Mouse (Mus musculus): Measurements from ENCODE around the gene Zbed5. TPM values are rescaled to one million over a fixed set of nuclear protein-coding genes. Genes with fewer than 3 reads are reported as not detected.
A peak's percentile ranks its signal among the peaks of the same experiment; 100 is the strongest.

Gene Zbed5
- total and polyA plus RNA-seq, 3 experiments: 4.5 to 6.4 (median 4.9) TPM

GRCm38 (mm10) chr5:129907775-129908174, 12.3 kb downstream of the Zbed5 start:
- Histone ChIP-seq H3K27ac (ENCODE audit: insufficient read depth, low read depth) (no peak overlapping the region), H3K4me2 (ENCODE audit: insufficient read depth, low read depth, poor library complexity, severe bottlenecking) (peak overlapping the region; percentile 76), H3K36me3 (replicated peaks in 1 of 2; ENCODE audit: control insufficient read depth in 1 of 2, insufficient read depth in 1 of 2, low read length in 1 of 2) (peaks cover 2 to 6% of the 10 kb centered on the region in 2 experiments), H3K27me3 (replicated peaks) (peaks cover 20% of the 10 kb centered on the region), H3K4me3 (replicated peaks in 1 of 3; ENCODE audit: low read depth in 2 of 3, low read length in 2 of 3, poor library complexity in 1 of 3) (peak overlapping the region; percentile 45 to 64 (median 54)), H3K79me2 (replicated peaks; ENCODE audit: control insufficient read depth, extremely low read depth, insufficient read depth, poor library complexity, severe bottlenecking) (no peaks in the 10 kb centered on the region), H3K9me3 (replicated peaks; ENCODE audit: low read length) (no peaks in the 10 kb centered on the region), H3K9ac (ENCODE audit: insufficient read depth, low read depth) (peak overlapping the region; percentile 27; the same call in 1 of the 2 replicates), H3K4me1 (ENCODE audit: control insufficient read depth in 1 of 2, insufficient read depth in 2 of 2) (peaks cover 2 to 16% of the 10 kb centered on the region in 2 experiments)
- dilution Hi-C loops (cut with MboI; ENCODE audit: extremely low pct_ligation_motif_present, extremely low pct_unique_long_range_greater_than_20kb, low sequenced_read_pairs) (no loop called here), in situ Hi-C loops (cut with MboI; ENCODE audit: low pct_ligation_motif_present, low pct_unique_long_range_greater_than_20kb, low sequenced_read_pairs) (no loop called here)
- TF ChIP-seq JUND (conservative IDR thresholded peaks at IDR 0.05; ENCODE audit: low read depth, low read length): no peak
- TF ChIP-seq CHD1 (IDR thresholded peaks at IDR 0.05; ENCODE audit: low read depth, low read length): no peak
- no peak for TF ChIP-seq CTCF (conservative IDR thresholded peaks at IDR 0.05 in 1 of 2, IDR thresholded peaks at IDR 0.05 in 1 of 2; ENCODE audit: low read depth in 2 of 2, low read length in 2 of 2)
- peak; percentile 64 for TF ChIP-seq ZNF384 (IDR thresholded peaks at IDR 0.05; ENCODE audit: low read depth, low read length)
- no peak for TF ChIP-seq ELF1 (IDR thresholded peaks at IDR 0.05; ENCODE audit: low read depth, low read length)
- TF ChIP-seq MAFK (IDR thresholded peaks at IDR 0.05; ENCODE audit: insufficient replicate concordance, low read length): no peak
- no peak for DNase-seq (ENCODE audit: extremely low read depth)

- dilution Hi-C loops (cut with MboI; ENCODE audit: extremely low pct_ligation_motif_present, extremely low pct_unique_long_range_greater_than_20kb, low sequenced_read_pairs): no loop called here
- peaks cover 20% of the 10 kb centered on the region for H3K27me3 ChIP-seq (replicated peaks)
- TF ChIP-seq CHD1 (IDR thresholded peaks at IDR 0.05; ENCODE audit: low read depth, low read length) (no peak), MAX (IDR thresholded peaks at IDR 0.05; ENCODE audit: low read length) (0 out of 2 replicates have a peak, but pooled peaks have one; percentile 16), RCOR1 (conservative IDR thresholded peaks at IDR 0.05; ENCODE audit: low read depth, low read length) (no peak), ZKSCAN1 (IDR thresholded peaks at IDR 0.05; ENCODE audit: borderline replicate concordance, low read depth, low read length) (no peak), MXI1 (IDR thresholded peaks at IDR 0.05; ENCODE audit: low read depth, low read length) (peak; percentile 61; the same call in 1 of the 2 replicates), USF2 (conservative IDR thresholded peaks at IDR 0.05; ENCODE audit: low read depth, low read length) (no peak), SIN3A (IDR thresholded peaks at IDR 0.05; ENCODE audit: low read length) (0 out of 2 replicates have a peak, but pooled peaks have one; percentile 47), BHLHE40 (IDR thresholded peaks at IDR 0.05; ENCODE audit: low read depth, low read length) (peak; percentile 55; the same call in 1 of the 2 replicates), PAX5 (IDR thresholded peaks at IDR 0.05; ENCODE audit: low read length) (peak; percentile 32; the same call in 1 of the 2 replicates), UBTF (IDR thresholded peaks at IDR 0.05; ENCODE audit: low read depth, low read length) (no peak; the same call in none of the 2 replicates), MAFK (IDR thresholded peaks at IDR 0.05; ENCODE audit: insufficient replicate concordance, low read length) (no peak), JUN (IDR thresholded peaks at IDR 0.05; ENCODE audit: insufficient read depth, low read depth, low read length) (no peak), GABPA (IDR thresholded peaks at IDR 0.05; ENCODE audit: insufficient replicate concordance, low read depth, low read length) (no peak), SMC3 (IDR thresholded peaks at IDR 0.05; ENCODE audit: low read depth, low read length) (no peak), NELFE (IDR thresholded peaks at IDR 0.05; ENCODE audit: low read depth, low read length) (peak; percentile 58; the same call in 1 of the 2 replicates), E2F4 (IDR thresholded peaks at IDR 0.05; ENCODE audit: insufficient replicate concordance, low read depth, low read length) (no peak), ZMIZ1 (IDR thresholded peaks at IDR 0.05; ENCODE audit: low read depth, low read length) (peak; percentile 60; the same call in 1 of the 2 replicates), KAT2A (IDR thresholded peaks at IDR 0.05; ENCODE audit: insufficient replicate concordance, low read length) (no peak), HCFC1 (IDR thresholded peaks at IDR 0.05; ENCODE audit: low read depth, low read length) (peak; percentile 32; the same call in 1 of the 2 replicates), JUND (conservative IDR thresholded peaks at IDR 0.05; ENCODE audit: low read depth, low read length) (no peak), MEF2A (IDR thresholded peaks at IDR 0.05; ENCODE audit: borderline replicate concordance, low read depth, low read length) (0 out of 2 replicates have a peak, but pooled peaks have one; percentile 9), MAZ (IDR thresholded peaks at IDR 0.05; ENCODE audit: low read depth, low read length) (no peak), IRF4 (IDR thresholded peaks at IDR 0.05; ENCODE audit: low read depth, low read length) (no peak), USF1 (IDR thresholded peaks at IDR 0.05; ENCODE audit: low read depth, low read length) (no peak), MYC (IDR thresholded peaks at IDR 0.05; ENCODE audit: low read depth, low read length) (no peak), EP300 (IDR thresholded peaks at IDR 0.05; ENCODE audit: low read length) (no peak), TBP (conservative IDR thresholded peaks at IDR 0.05; ENCODE audit: low read depth, low read length) (0 out of 2 replicates have a peak, but pooled peaks have one; percentile 17)
Measured at GRCm38 (mm10) chr5:129908242-129908965, 12.9 kb downstream of the Zbed5 start, which contains the start of gene Nupr1l. Gene Nupr1l, plus strand, starts transcription at chr5:129908540.

More at GRCm38 (mm10) chr5:129908242-129908965, 12.9 kb downstream of the Zbed5 start, which contains the start of gene Nupr1l:
- in situ Hi-C loops (cut with MboI; ENCODE audit: low pct_ligation_motif_present, low pct_unique_long_range_greater_than_20kb, low sequenced_read_pairs): no loop called here
- Histone ChIP-seq H3K27ac (ENCODE audit: insufficient read depth, low read depth) (peak within 1 kb of the TSS; percentile 61), H3K36me3 (replicated peaks in 1 of 2; ENCODE audit: control insufficient read depth in 1 of 2, insufficient read depth in 1 of 2, low read length in 1 of 2) (no peaks in the 10 kb centered on the region), H3K9me3 (replicated peaks; ENCODE audit: low read length) (no peaks in the 10 kb centered on the region), H3K4me2 (ENCODE audit: insufficient read depth, low read depth, poor library complexity, severe bottlenecking) (peak within 1 kb of the TSS; percentile 76), H3K4me3 (replicated peaks in 1 of 3; ENCODE audit: low read depth in 2 of 3, low read length in 2 of 3, poor library complexity in 1 of 3) (peak within 1 kb of the TSS; percentile 54 to 93 (median 64)), H3K9ac (ENCODE audit: insufficient read depth, low read depth) (peak within 1 kb of the TSS; percentile 27), H3K79me2 (replicated peaks; ENCODE audit: control insufficient read depth, extremely low read depth, insufficient read depth, poor library complexity, severe bottlenecking) (no peaks in the 10 kb centered on the region), H3K4me1 (ENCODE audit: control insufficient read depth in 1 of 2, insufficient read depth in 2 of 2) (peaks cover 2 to 16% of the 10 kb centered on the region in 2 experiments)
- DNase-seq (ENCODE audit: extremely low read depth): peak; percentile 77

All from CH12.LX (cell line).